Mouse (Mus musculus): ENCODE results near the gene Psmb11.

The Psmb11 gene

GRCm38 (mm10) chr14:54623334-54623733, 2.1 kb downstream of the Psmb11 start:
- TF ChIP-seq GATA4 (IDR thresholded peaks at IDR 0.05; ENCODE audit: insufficient replicate concordance, low read length) = no peak

- TF ChIP-seq GATA4 (IDR thresholded peaks at IDR 0.05; ENCODE audit: insufficient replicate concordance, low read length) = no peak
These were observed 3.7 kb downstream of the Psmb11 start for GRCm38 (mm10) chr14:54624976-54625375.

GRCm38 (mm10) chr14:54628103-54628502, 6.9 kb downstream of the Psmb11 start:
- TF ChIP-seq GATA4 (IDR thresholded peaks at IDR 0.05; ENCODE audit: insufficient replicate concordance, low read length) = no peak

- TF ChIP-seq GATA4 (IDR thresholded peaks at IDR 0.05; ENCODE audit: insufficient replicate concordance, low read length) = no peak
These were observed 8.6 kb downstream of the Psmb11 start for GRCm38 (mm10) chr14:54629797-54630196.

- no peak for TF ChIP-seq GATA4 (IDR thresholded peaks at IDR 0.05; ENCODE audit: insufficient replicate concordance, low read length)
These were observed 9.5 kb downstream of the Psmb11 start for GRCm38 (mm10) chr14:54630583-54631239.

- TF ChIP-seq GATA4 (IDR thresholded peaks at IDR 0.05; ENCODE audit: insufficient replicate concordance, low read length) = no peak
These were observed 10.0 kb downstream of the Psmb11 start for GRCm38 (mm10) chr14:54631240-54631599.

GRCm38 (mm10) chr14:54632252-54632651, 11.0 kb downstream of the Psmb11 start:
- TF ChIP-seq GATA4 (IDR thresholded peaks at IDR 0.05; ENCODE audit: insufficient replicate concordance, low read length) = no peak

- no peak for TF ChIP-seq GATA4 (IDR thresholded peaks at IDR 0.05; ENCODE audit: insufficient replicate concordance, low read length)
These were observed 12.9 kb downstream of the Psmb11 start for GRCm38 (mm10) chr14:54634182-54634581.

GRCm38 (mm10) chr14:54636954-54637353, 15.7 kb downstream of the Psmb11 start:
- no peak for TF ChIP-seq GATA4 (IDR thresholded peaks at IDR 0.05; ENCODE audit: insufficient replicate concordance, low read length)

GRCm38 (mm10) chr14:54638210-54638609, 17.0 kb downstream of the Psmb11 start:
- TF ChIP-seq GATA4 (IDR thresholded peaks at IDR 0.05; ENCODE audit: insufficient replicate concordance, low read length) = no peak

- TF ChIP-seq GATA4 (IDR thresholded peaks at IDR 0.05; ENCODE audit: insufficient replicate concordance, low read length) = no peak
These were observed 18.9 kb downstream of the Psmb11 start for GRCm38 (mm10) chr14:54640121-54640520.

- TF ChIP-seq GATA4 (IDR thresholded peaks at IDR 0.05; ENCODE audit: insufficient replicate concordance, low read length) = no peak
These were observed 19.7 kb downstream of the Psmb11 start, which contains the start of gene Gm17606 for GRCm38 (mm10) chr14:54640946-54641304. Gene Gm17606 (plus strand): TSS chr14:54640952.

GRCm38 (mm10) chr14:54641305-54641969, 20.2 kb downstream of the Psmb11 start, which contains the start of gene Cdh24:
Gene Cdh24 (minus strand): TSS chr14:54641364.
- no peak for TF ChIP-seq GATA4 (IDR thresholded peaks at IDR 0.05; ENCODE audit: insufficient replicate concordance, low read length)

GRCm38 (mm10) chr14:54642224-54642944, 21.2 kb downstream of the Psmb11 start:
- TF ChIP-seq GATA4 (IDR thresholded peaks at IDR 0.05; ENCODE audit: insufficient replicate concordance, low read length) = no peak

GRCm38 (mm10) chr14:54643011-54643410, 21.8 kb downstream of the Psmb11 start:
- no peak for TF ChIP-seq GATA4 (IDR thresholded peaks at IDR 0.05; ENCODE audit: insufficient replicate concordance, low read length)

GRCm38 (mm10) chr14:54644294-54644693, 23.1 kb downstream of the Psmb11 start:
- TF ChIP-seq GATA4 (IDR thresholded peaks at IDR 0.05; ENCODE audit: insufficient replicate concordance, low read length) = no peak
